Mouse (Mus musculus) hindbrain, embryonic 11.5 days (tissue): ENCODE measurements around the gene Lpar2. TPM values are rescaled to one million over a fixed set of nuclear protein-coding genes. Genes with fewer than 3 reads are reported as not detected.

Experiments used
- ATAC-seq: fragments of 200-750 bp; cut with Nextera tagmentation; 2 replicates; pipeline ENCODE4 v1.8.0; 2017; ENCODE audit warnings: mild to moderate bottlenecking, moderate TSS enrichment, moderate library complexity; ENCODE audit not compliant: low FRiP score
- DNase-seq: peaks from one replicate; pipeline ENCODE4 v3.0.0-alpha.2; 2015; ENCODE audit warnings: low spot score
- H3K27ac ChIP-seq: fragments of 300-500 bp; sonication (generic); 2 replicates; pipeline ENCODE4 v1.5.1; 2014; ENCODE audit warnings: mild to moderate bottlenecking, low read depth, low read length
- H3K27me3 ChIP-seq: fragments of 300-500 bp; sonication (generic); 2 replicates; pipeline ENCODE4 v1.6.1; 2014; ENCODE audit warnings: mild to moderate bottlenecking, low read length, moderate library complexity, mixed read lengths; ENCODE audit not compliant: control insufficient read depth, insufficient read depth
- H3K36me3 ChIP-seq: fragments of 300-500 bp; sonication (generic); 2 replicates; pipeline ENCODE4 v1.6.1; 2014; ENCODE audit warnings: mild to moderate bottlenecking, low read length, moderate library complexity, mixed read lengths; ENCODE audit not compliant: control insufficient read depth, insufficient read depth
- H3K4me1 ChIP-seq: fragments of 300-500 bp; sonication (generic); replicated peaks from 2 replicates; pipeline ENCODE4 v1.6.1; 2014; ENCODE audit warnings: low read length, mixed read lengths; ENCODE audit not compliant: control insufficient read depth, insufficient read depth
- H3K4me2 ChIP-seq: fragments of 300-500 bp; sonication (generic); replicated peaks from 2 replicates; pipeline ENCODE4 v1.6.1; 2014; ENCODE audit warnings: mild to moderate bottlenecking, low read depth, low read length
- H3K4me3 ChIP-seq: fragments of 300-500 bp; sonication (generic); 2 replicates; pipeline ENCODE4 v1.5.1; 2014; ENCODE audit warnings: low read depth, low read length
- H3K9ac ChIP-seq: fragments of 300-500 bp; sonication (generic); 2 replicates; pipeline ENCODE4 v1.6.1; 2014; ENCODE audit warnings: low read depth, low read length
- H3K9me3 ChIP-seq: fragments of 300-500 bp; sonication (generic); 2 replicates; pipeline ENCODE4 v1.6.1; 2016; ENCODE audit warnings: low read length; ENCODE audit not compliant: control insufficient read depth
- WGBS: fragments of 180-500 bp; shearing (Covaris S2); extraction: QIAGEN DNeasy Blood & Tissue Kit; methylation state at CpG from one replicate; pipeline ENCODE4 v1.1.7; 2014; 5-methylcytosine and 5-hydroxymethylcytosine counted together
- polyA plus RNA-seq: library from polyadenylated mRNA; unstranded; fragments of >200 nt; fragmentation: Nextera tagmentation; extraction: Ambion mirVana; gene quantifications from 2 replicates; pipeline ENCODE4 v1.2.1, GENCODE M21; 2014

Lpar2 gene
- polyA plus RNA-seq, 1 experiment from 2014 or later = 1.2 TPM

DNA sequence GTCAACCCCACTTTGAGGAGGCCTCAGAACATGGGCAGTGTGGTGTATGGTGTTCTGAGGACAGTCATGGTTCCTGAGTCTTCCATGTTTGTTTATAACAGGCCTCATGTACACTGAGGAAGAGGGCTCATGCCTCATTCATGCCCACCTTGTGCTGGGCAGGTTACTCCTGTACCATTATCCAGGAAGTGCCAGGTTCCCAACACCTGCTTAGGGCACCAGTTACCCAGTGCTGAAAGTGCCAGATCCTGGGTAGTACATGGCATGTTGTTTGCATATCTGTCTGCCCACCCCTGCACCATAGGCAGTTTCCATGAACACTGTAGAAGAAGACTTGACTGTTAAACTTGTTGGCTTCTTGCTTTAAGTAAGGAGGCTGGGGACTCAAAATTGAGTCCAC lies 20.0 kb upstream of the Lpar2 start:
- no peak for ATAC-seq
- no peak overlapping the region for H3K27ac ChIP-seq
- H3K36me3 ChIP-seq = peaks cover 39% of the 10 kb centered on the region
- H3K4me1 ChIP-seq = no peaks in the 10 kb centered on the region
- H3K27me3 ChIP-seq = no peaks in the 10 kb centered on the region
- H3K4me3 ChIP-seq = no peak overlapping the region
- no peak overlapping the region for H3K9ac ChIP-seq
- no peak overlapping the region for H3K4me2 ChIP-seq
- H3K9me3 ChIP-seq = no peaks in the 10 kb centered on the region
- DNase-seq = no peak

DNA sequence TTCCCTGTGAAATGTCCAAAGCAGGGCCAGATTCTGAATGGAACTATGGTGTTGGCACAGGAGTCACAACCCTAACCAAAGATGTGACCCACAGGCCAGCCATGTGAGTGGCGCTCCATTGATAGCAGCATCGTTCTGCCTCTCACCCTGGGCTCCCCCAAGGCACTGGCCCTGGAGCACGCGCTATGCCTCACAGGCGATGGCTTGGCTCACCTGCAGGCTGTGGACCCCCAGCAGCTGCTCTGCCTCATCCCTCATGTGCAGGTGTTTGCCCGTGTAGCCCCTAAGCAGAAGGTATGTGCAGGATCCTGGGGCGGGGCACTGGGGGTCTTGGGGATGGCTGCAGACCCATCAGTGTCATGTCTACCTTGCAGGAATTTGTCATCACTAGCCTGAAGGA lies 18.9 kb upstream of the Lpar2 start:
- 93% methylated on average over 7 of the region's 7 CpGs for WGBS
- ATAC-seq = no peak
- Histone ChIP-seq H3K4me3 (no peak overlapping the region), H3K27me3 (no peaks in the 10 kb centered on the region), H3K9me3 (no peaks in the 10 kb centered on the region), H3K9ac (no peak overlapping the region), H3K4me2 (no peak overlapping the region), H3K4me1 (no peaks in the 10 kb centered on the region), H3K27ac (no peak overlapping the region), H3K36me3 (peaks cover 41% of the 10 kb centered on the region)
- no peak for DNase-seq

- H3K4me3 ChIP-seq = no peak overlapping the region
- peaks cover 34% of the 10 kb centered on the region for H3K36me3 ChIP-seq
- no peak for DNase-seq
Observed at GRCm38 (mm10) chr8:69804537-69804936, 17.7 kb upstream of the Lpar2 start.

GRCm38 (mm10) chr8:69805086-69805485 lies 17.1 kb upstream of the Lpar2 start:
- H3K27me3 ChIP-seq = no peaks in the 10 kb centered on the region
- H3K36me3 ChIP-seq = peaks cover 28% of the 10 kb centered on the region
- no peak overlapping the region for H3K4me2 ChIP-seq
- H3K9ac ChIP-seq = no peak overlapping the region
- no peak for ATAC-seq
- H3K4me1 ChIP-seq = no peaks in the 10 kb centered on the region
- DNase-seq = no peak
- no peak overlapping the region for H3K4me3 ChIP-seq
- H3K27ac ChIP-seq = no peak overlapping the region
- H3K9me3 ChIP-seq = no peaks in the 10 kb centered on the region
- WGBS = 97% methylated on average over 10 of the region's 10 CpGs

More at GRCm38 (mm10) chr8:69804537-69804936, 17.7 kb upstream of the Lpar2 start:
- no peak for ATAC-seq
- Histone ChIP-seq H3K9me3 (no peaks in the 10 kb centered on the region), H3K27me3 (no peaks in the 10 kb centered on the region), H3K4me2 (no peak overlapping the region), H3K27ac (no peak overlapping the region), H3K4me1 (no peaks in the 10 kb centered on the region), H3K9ac (no peak overlapping the region)
- 95% methylated on average over 6 of the region's 6 CpGs for WGBS

GRCm38 (mm10) chr8:69805491-69805890 lies 16.7 kb upstream of the Lpar2 start:
- Histone ChIP-seq H3K4me2 (no peak overlapping the region), H3K36me3 (peaks cover 28% of the 10 kb centered on the region), H3K27ac (no peak overlapping the region), H3K9me3 (no peaks in the 10 kb centered on the region), H3K9ac (no peak overlapping the region), H3K4me3 (no peak overlapping the region), H3K4me1 (no peaks in the 10 kb centered on the region), H3K27me3 (no peaks in the 10 kb centered on the region)
- WGBS = 98% methylated on average over 9 of the region's 9 CpGs
- DNase-seq (no peak), ATAC-seq (no peak)

GRCm38 (mm10) chr8:69807236-69807635 lies 15.0 kb upstream of the Lpar2 start:
- no peak overlapping the region for H3K4me2 ChIP-seq
- no peaks in the 10 kb centered on the region for H3K4me1 ChIP-seq
- no peaks in the 10 kb centered on the region for H3K9me3 ChIP-seq
- WGBS = 91% methylated on average over 5 of the region's 5 CpGs
- no peaks in the 10 kb centered on the region for H3K27me3 ChIP-seq
- ATAC-seq = no peak
- H3K9ac ChIP-seq = no peak overlapping the region
- H3K4me3 ChIP-seq = no peak overlapping the region
- H3K36me3 ChIP-seq = peaks cover 23% of the 10 kb centered on the region
- H3K27ac ChIP-seq = no peak overlapping the region
- DNase-seq = no peak

DNA sequence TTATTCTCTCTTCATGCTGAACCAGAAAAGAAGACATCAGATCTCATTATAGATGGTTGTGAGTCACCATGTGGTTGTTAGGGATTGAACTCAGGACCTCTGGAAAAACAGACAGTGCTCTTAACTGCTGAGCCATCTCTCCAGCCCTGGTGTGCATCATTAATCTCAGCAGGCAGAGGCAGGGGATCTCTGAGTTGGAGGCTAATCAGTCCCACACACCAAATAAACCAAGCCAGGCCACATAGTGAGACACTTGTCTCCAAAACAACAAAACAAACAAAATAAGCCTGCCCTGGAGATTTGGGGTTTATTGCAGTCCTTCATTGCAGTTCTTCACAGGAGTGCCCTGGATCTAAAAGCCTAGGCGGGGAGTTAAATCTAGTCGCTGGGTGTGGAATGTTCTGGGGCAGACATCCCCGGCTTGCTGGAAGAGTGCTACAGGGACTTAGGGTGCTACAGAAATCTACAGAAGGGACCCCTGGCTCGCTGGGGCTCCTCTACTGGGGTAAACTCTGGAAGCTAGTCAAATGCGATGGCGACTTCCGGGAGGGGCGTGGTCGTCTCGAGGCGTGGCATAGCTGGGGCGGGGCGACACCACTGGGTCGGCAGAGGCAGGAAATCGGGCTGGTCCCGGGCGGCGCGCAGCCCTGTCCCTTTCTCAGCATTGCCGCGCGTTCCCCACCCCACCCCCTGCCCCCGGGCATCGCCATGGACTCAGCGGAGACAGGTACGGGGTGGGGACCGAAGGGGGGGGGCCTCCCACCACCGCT lies 13.9 kb upstream of the Lpar2 start, which contains the start of gene Gmip:
TSS of gene Gmip (plus strand) at position 586 of the 770 bp plus-strand sequence.
- peaks cover 23% of the 10 kb centered on the region for H3K36me3 ChIP-seq
- WGBS = 8% methylated on average over 25 of the region's 28 CpGs
- DNase-seq (peak; percentile 84), ATAC-seq (peak; percentile 83)
- H3K4me2 ChIP-seq = peak within 1 kb of the TSS; percentile 72
- no peaks in the 10 kb centered on the region for H3K27me3 ChIP-seq
- peak within 1 kb of the TSS; percentile 57 for H3K9ac ChIP-seq
- H3K4me3 ChIP-seq = peak within 1 kb of the TSS; percentile 55
- H3K9me3 ChIP-seq = no peaks in the 10 kb centered on the region
- H3K27ac ChIP-seq = peak within 1 kb of the TSS; percentile 47
- no peaks in the 10 kb centered on the region for H3K4me1 ChIP-seq

GRCm38 (mm10) chr8:69808864-69809403 lies 13.3 kb upstream of the Lpar2 start:
- peak; percentile 55 for DNase-seq
- Histone ChIP-seq H3K4me2 (peak overlapping the region; percentile 72), H3K27me3 (no peaks in the 10 kb centered on the region), H3K9ac (peak overlapping the region; percentile 57), H3K9me3 (no peaks in the 10 kb centered on the region), H3K27ac (peak overlapping the region; percentile 47), H3K4me3 (peak overlapping the region; percentile 55), H3K4me1 (no peaks in the 10 kb centered on the region), H3K36me3 (peaks cover 25% of the 10 kb centered on the region)
- WGBS = 3% methylated on average over 21 of the region's 23 CpGs
- ATAC-seq = peak; percentile 81

DNA sequence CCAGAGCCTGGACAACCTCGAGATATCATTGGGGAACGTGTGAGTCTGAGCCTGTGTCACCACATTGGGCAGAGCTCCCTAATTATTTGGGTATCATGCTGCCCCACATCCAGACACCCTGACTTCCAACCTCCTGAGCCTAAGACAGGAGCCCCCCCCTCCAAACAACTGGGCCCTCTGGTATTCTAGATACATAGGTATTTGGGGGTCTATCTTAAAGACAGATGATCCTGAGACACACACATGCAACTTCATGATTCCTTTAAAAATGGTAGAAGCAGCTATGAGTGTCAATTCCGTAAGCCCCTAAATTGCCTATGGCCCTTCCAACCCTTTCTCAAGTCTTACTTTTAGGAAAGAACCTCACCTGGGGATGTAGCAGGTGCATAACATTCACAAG lies 12.4 kb upstream of the Lpar2 start:
- no peak for DNase-seq
- H3K4me2 ChIP-seq = no peak overlapping the region

More for the DNA sequence above, 12.4 kb upstream of the Lpar2 start:
- H3K36me3 ChIP-seq = peaks cover 31% of the 10 kb centered on the region
- no peak overlapping the region for H3K4me3 ChIP-seq
- no peak overlapping the region for H3K27ac ChIP-seq
- no peak overlapping the region; the same call in 1 of the 2 replicates for H3K9ac ChIP-seq
- no peaks in the 10 kb centered on the region for H3K4me1 ChIP-seq
- ATAC-seq = no peak
- no peaks in the 10 kb centered on the region for H3K27me3 ChIP-seq
- H3K9me3 ChIP-seq = no peaks in the 10 kb centered on the region
- 75% methylated on average over 3 of the region's 3 CpGs for WGBS
